Mouse (Mus musculus): ENCODE data around the gene Zbtb42. TPM values are rescaled to one million over a fixed set of nuclear protein-coding genes. Genes with fewer than 3 reads are reported as not detected.

Gene Zbtb42
- polyA plus RNA-seq, 1 experiment from 2014 or later = 3.9 TPM

DNA sequence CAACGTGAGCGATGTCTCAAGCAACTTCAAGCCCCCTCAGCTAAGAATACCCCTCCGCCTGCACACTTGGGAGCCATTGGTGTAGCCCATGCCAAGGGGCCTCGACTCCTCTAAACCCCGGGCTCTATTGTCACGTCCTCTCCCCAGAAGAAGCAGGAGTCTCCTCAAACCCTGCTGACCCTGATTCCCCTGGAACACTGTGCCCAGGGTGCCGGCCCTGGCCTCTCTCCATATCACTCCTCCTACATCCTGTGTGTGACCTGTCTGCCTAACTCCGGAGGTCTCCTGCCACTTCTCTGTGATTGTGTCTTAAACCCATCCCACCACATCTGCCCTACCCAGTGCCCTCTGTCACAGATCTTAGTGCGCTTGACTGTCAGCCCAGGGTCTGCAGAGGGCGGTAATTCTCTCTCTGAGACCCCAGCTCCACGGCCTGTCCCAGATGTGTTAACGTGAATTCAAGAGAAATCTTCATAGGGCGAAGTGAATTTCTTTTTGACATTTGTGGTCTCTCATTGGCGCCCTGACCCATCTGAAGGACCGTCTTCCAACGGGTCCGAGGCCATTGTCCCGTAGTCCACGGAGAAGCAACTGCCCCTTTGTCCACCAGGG, 579 bp upstream of the Zbtb42 start:
- no peaks in the 10 kb centered on the region for H3K9me3 ChIP-seq
- no peak for DNase-seq (ENCODE audit: low spot score)
- WGBS = 15% methylated on average over 19 of the region's 19 CpGs
- H3K4me1 ChIP-seq = peaks cover 46% of the 10 kb centered on the region
- peaks cover 20% of the 10 kb centered on the region for H3K36me3 ChIP-seq
- peaks cover 59% of the 10 kb centered on the region for H3K27me3 ChIP-seq (ENCODE audit: insufficient read depth, poor library complexity, severe bottlenecking)
- peak overlapping the region; percentile 78 for H3K4me3 ChIP-seq
- H3K27ac ChIP-seq = peak overlapping the region; percentile 89

DNA sequence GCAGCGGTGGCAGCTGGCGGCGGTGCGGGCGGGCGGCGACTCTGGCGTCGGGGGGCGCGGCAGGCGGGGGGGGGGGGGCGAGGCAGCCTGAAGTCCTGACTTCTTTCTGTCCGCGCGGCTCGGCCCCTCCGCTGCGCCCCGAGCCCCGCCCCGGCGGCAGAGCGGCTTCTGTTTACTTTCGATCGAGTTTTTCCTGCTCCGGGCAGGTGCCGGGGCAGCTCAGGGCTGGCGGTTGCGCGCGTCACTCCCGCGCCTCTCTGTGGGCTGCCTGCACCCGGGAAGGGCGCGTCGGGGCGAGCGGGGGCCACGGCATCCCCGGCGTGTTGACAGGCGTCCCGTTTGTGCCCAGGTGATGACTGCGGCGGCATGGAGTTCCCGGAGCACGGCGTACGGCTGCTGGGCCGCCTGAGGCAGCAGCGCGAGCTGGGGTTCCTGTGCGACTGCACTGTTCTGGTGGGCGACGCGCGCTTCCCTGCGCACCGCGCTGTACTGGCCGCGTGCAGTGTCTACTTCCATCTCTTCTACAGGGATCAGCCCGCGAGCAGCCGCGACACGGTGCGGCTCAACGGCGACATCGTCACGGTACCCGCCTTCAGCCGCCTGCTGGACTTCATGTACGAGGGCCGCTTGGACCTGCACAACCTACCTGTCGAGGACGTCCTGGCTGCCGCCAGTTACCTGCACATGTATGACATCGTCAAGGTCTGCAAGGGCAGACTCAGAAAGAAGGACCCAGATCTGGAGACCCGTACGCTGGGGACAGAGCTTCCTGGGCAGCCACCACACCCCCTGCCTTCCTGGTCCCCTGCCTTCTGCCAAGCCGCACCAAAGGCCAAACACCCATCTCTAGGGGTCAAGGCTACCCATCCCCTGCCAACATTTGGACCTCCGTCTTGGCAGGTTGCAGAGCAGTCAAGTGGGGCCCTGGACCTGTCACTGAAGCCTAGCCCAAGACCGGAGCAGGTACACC, 684 bp downstream of the Zbtb42 start:
- Histone ChIP-seq H3K4me1 (peaks cover 48% of the 10 kb centered on the region), H3K27ac (peak overlapping the region; percentile 89), H3K4me3 (peak overlapping the region; percentile 78), H3K27me3 (ENCODE audit: insufficient read depth, poor library complexity, severe bottlenecking) (peaks cover 71% of the 10 kb centered on the region), H3K36me3 (peaks cover 20% of the 10 kb centered on the region), H3K9me3 (no peaks in the 10 kb centered on the region)
- WGBS = 4% methylated on average over 86 of the region's 87 CpGs
- DNase-seq (ENCODE audit: low spot score) = no peak

DNA sequence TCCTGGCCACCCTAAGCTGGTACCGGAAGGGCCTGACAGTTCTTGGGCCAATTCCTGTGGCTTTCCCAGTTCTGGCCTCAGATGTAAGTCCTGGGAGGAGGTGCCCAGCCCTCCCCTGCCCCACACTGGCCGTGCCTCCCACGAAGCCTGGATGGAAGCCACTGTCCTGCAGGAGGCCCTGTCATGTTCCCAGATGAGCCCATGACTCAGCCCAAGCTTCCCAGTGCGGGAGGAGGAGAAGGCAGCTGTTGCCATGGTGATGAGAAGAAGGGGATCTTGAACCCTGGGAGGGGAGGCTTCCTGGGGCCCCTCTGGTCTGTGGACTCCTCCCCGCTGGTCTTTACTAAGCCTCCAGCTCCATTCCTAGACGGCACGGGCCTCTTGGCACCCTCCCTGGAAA, 4.7 kb downstream of the Zbtb42 start:
- H3K27ac ChIP-seq = no peak overlapping the region
- H3K9me3 ChIP-seq = no peaks in the 10 kb centered on the region
- peaks cover 22% of the 10 kb centered on the region for H3K4me1 ChIP-seq
- peaks cover 20% of the 10 kb centered on the region for H3K36me3 ChIP-seq
- WGBS = 66% methylated on average over 7 of the region's 7 CpGs
- peaks cover 64% of the 10 kb centered on the region for H3K27me3 ChIP-seq (ENCODE audit: insufficient read depth, poor library complexity, severe bottlenecking)
- no peak overlapping the region for H3K4me3 ChIP-seq
- DNase-seq (ENCODE audit: low spot score) = no peak

DNA sequence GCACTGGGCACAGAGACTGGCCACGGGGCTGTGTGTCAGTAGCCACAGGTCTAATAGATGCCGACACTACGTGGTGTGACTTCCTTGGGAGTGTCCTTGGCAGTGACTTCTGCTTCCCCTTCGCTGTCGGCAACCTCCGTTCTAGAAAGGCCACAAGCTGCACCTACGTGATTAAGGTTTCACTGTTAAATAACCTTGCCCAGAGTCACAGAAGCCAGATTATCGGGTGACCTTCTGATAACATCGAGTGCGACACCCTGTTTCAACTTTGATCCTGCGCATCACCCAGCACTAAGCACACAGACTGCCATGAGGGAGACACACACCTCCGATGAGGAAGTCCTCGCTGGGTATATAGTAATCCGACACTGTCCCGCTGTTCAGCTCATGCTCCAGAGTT, 9.8 kb downstream of the Zbtb42 start:
- Histone ChIP-seq H3K27me3 (ENCODE audit: insufficient read depth, poor library complexity, severe bottlenecking) (peaks cover 25% of the 10 kb centered on the region; the same call in 1 of the 2 replicates), H3K36me3 (no peaks in the 10 kb centered on the region; the same call in 1 of the 2 replicates), H3K27ac (no peak overlapping the region), H3K4me1 (peaks cover 22% of the 10 kb centered on the region), H3K9me3 (no peaks in the 10 kb centered on the region), H3K4me3 (no peak overlapping the region)
- 52% methylated on average over 15 of the region's 15 CpGs for WGBS
- no peak for DNase-seq (ENCODE audit: low spot score)

DNA sequence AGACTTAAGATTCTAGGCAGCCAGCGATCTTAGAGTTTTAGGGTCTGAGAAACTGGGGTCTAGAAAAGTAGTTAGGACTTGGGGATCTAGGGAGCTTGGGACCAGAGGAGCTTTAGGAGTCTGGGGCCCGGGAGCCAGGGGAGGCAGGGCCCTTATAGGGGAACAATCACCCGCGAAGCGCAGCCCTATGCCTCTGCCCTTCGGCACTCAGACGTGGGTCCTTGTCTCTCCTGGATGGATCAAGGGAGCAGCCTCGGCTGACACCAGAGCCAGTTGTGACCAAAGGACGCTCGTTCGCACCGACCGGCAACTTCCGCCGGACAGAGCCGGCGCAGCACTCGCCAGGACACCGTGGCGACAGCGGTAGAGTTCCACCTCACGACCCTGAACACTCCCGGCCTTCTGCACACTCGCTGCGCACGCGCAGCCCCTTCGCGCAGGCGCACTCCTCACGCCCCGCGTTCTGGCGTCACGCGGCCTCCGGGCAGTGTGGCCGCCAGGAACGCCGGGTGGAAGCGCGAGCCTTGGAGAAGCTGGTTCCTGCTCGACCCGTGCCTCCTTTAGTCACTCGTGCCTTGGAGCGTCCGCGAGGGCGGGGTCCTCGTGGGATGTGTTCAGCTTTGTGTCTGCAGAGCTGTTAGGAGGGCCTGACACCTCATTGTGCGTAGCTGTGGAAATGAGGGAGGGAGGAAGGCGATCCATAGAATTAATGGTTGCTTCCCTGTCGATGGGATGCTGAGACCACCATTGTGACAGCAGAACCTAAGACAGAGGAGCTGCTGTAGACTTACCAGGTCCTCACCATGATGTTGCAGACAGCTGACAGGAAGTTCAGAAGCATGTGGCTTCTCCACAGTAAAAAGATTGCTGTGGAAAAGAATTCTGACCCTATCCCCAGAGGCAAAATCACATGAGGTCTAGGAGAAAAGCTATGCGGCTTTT, 14.8 kb downstream of the Zbtb42 start:
- Histone ChIP-seq H3K4me3 (peak overlapping the region; percentile 72), H3K9me3 (no peaks in the 10 kb centered on the region), H3K27me3 (ENCODE audit: insufficient read depth, poor library complexity, severe bottlenecking) (peaks cover 20% of the 10 kb centered on the region), H3K27ac (peak overlapping the region; percentile 96), H3K4me1 (peaks cover 24% of the 10 kb centered on the region), H3K36me3 (no peaks in the 10 kb centered on the region)
- DNase-seq (ENCODE audit: low spot score) = peak; percentile 97
- WGBS = 4% methylated on average over 54 of the region's 54 CpGs

DNA sequence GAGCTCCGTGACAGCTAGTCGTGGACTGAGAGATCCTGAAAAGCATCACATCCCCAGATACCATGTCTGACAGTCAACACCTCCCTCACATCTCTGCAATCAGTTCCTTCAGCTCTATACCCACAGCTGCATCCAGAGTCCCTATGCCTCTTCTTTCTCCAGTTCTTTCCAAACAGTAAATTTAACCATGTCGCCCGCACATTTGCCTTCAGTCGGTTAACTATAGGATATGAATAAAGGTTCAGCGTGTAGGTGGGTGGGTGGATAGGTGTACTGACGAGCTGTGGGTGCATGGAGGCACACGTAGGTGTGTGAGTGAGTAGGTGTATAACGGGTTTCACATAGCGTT, 15.5 kb downstream of the Zbtb42 start:
- H3K4me1 ChIP-seq = peaks cover 19% of the 10 kb centered on the region
- H3K9me3 ChIP-seq = no peaks in the 10 kb centered on the region
- H3K36me3 ChIP-seq = no peaks in the 10 kb centered on the region
- H3K27ac ChIP-seq = peak overlapping the region; percentile 96
- H3K4me3 ChIP-seq = peak overlapping the region; percentile 72
- WGBS = 85% methylated on average over 10 of the region's 10 CpGs
- H3K27me3 ChIP-seq (ENCODE audit: insufficient read depth, poor library complexity, severe bottlenecking) = peaks cover 21% of the 10 kb centered on the region
- no peak for DNase-seq (ENCODE audit: low spot score)

DNA sequence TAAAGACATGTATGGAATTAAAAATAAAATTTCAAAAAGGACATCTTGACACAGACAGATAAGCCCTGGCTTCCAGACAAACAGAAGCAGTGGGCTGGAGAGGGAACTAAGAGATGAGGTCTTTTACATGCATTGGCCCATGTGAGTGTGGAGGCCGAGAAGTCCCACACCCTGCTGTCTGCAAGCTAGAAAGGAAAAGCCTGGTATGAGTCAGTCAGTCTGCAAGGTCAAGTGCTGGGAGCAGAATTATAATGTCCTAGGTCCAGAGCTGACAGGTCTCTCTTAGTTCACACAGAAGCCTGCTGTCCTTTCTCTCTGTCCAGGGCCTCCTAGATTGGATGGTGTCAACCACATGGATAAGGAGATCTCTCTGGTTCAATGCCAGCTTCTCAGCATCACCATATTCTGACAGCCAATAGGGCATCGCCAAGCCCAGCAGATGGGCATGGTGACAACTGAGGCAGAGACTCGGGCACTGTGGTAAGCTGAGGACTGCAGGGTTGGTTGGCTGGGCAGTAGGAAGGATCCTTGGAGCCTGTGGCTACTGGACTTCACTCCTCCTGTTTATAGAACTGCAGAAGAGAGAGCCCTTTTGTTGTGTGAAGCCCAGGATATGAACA, 18.3 kb downstream of the Zbtb42 start:
- Histone ChIP-seq H3K4me1 (peaks cover 29% of the 10 kb centered on the region), H3K36me3 (no peaks in the 10 kb centered on the region), H3K27me3 (ENCODE audit: insufficient read depth, poor library complexity, severe bottlenecking) (peaks cover 46% of the 10 kb centered on the region), H3K9me3 (no peaks in the 10 kb centered on the region), H3K27ac (no peak overlapping the region), H3K4me3 (no peak overlapping the region)
- WGBS = 82% methylated on average over 3 of the region's 3 CpGs
- DNase-seq (ENCODE audit: low spot score) = no peak

DNA sequence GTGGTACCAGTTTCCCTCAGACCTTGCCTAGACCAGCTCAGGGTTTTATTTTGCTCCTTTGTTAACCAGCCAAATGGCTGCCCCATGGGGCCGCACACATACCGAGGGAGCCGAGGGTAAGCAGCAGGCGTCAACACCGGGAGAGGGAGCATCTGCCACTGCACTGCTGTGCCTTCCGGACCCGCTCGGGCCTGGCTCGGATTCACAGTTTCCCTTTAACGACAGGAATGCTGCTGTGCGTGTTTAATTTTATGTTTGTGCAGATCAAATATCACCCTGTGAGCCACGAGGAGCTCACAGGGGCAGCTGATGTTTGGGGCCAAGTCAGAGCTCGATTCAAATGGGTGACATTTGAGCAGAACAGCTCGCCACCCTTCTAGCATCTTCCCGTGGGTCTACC, 21.9 kb downstream of the Zbtb42 start:
- 11% methylated on average over 15 of the region's 15 CpGs for WGBS
- peak overlapping the region; percentile 36 for H3K4me3 ChIP-seq
- DNase-seq (ENCODE audit: low spot score) = no peak
- H3K27ac ChIP-seq = peak overlapping the region; percentile 45
- peaks cover 61% of the 10 kb centered on the region for H3K27me3 ChIP-seq (ENCODE audit: insufficient read depth, poor library complexity, severe bottlenecking)
- H3K4me1 ChIP-seq = peaks cover 9% of the 10 kb centered on the region
- no peaks in the 10 kb centered on the region for H3K9me3 ChIP-seq
- no peaks in the 10 kb centered on the region for H3K36me3 ChIP-seq

DNA sequence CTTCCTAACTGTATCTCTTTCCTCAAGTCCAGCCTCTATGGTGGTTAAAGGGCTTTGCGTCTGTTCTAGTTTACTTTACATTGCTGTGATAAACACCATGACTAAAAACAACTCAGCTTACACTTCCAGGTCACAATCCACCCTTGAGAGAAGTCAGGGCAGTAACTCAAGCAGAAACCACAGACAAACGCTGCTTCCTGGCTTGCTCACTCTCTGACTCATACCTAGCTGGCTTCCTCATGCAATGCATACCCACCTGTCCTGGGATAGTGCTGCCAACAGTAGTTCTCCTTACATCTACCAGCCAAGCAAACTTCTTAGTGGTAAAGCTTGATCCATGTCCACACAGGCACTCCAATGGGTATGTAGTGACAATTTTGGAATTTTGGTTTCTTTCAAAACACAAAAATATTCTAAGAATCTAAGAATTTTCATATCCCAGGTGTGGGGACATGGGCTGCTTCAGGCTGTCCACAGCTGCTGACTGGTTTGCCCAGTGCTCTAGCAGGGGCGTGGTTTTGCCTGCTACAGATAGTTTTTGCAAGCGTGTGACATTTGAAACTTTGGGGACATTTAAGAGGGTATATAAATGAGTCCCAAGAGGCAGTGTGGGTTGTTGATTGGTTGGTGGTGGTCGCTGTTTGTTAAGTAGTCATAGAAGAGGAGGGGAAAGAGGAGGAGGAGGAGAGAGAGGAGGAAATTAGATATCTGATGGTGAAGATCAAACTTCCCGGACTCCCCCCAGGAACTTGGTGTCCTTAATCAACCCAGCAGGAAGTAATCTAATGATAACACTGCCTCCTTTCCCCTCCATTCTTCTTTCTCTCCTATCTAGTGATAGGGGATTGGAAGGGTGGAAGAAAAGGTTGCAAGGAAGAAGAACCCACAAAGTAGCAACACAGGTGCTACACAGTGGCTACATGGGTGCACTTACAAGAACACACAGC, 24.0 kb downstream of the Zbtb42 start:
- Histone ChIP-seq H3K27me3 (ENCODE audit: insufficient read depth, poor library complexity, severe bottlenecking) (peaks cover 70% of the 10 kb centered on the region), H3K9me3 (no peaks in the 10 kb centered on the region), H3K27ac (no peak overlapping the region), H3K36me3 (no peaks in the 10 kb centered on the region), H3K4me1 (peaks cover 20% of the 10 kb centered on the region), H3K4me3 (no peak overlapping the region)
- no peak for DNase-seq (ENCODE audit: low spot score)
- WGBS = 56% methylated on average over 6 of the region's 6 CpGs

DNA sequence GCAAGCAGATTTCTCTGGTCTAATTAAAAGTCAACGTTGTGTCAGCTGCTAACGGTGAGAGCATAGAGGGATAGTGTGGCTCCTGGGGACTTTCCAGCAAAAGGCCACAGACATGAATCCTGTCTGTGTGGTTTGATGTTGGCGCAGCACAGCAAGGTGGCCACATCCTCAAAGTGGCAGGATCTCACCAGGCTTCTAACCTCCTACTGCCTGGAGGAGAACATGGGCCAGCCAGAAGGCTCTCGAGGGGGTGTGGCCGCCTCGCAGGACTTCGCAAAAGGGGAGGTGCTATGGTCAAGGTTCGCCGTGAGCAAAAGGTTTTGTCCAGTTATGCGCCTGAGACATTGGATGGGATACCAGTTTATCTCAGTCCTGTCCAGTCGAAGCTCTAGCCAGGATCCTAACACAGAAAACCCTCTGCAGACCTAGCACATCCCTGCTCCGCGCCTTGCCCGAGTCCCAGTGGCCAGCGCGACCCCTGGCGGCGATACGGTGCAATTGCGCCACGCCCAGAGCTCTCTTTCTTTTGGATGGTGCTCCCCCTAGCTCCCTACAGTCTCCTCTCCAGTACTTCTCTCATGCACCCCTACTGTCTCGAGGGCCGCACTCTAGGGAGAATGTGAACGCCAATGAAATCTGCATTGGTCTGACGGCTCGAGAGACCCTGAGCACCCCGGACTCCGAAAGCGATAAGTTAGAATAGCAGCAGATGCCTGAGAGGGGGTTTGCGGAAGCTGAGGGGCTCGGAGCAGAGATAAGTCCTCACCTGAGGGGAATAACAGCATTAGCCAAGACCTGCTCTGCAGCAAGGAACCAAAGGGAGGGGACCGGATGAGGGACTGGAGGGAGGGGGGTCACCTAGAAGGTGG, 28.3 kb downstream of the Zbtb42 start:
- peak; percentile 92 for DNase-seq (ENCODE audit: low spot score)
- H3K4me1 ChIP-seq = peaks cover 16% of the 10 kb centered on the region
- WGBS = 12% methylated on average over 32 of the region's 32 CpGs
- no peaks in the 10 kb centered on the region for H3K36me3 ChIP-seq
- peak overlapping the region; percentile 44 for H3K4me3 ChIP-seq
- no peaks in the 10 kb centered on the region for H3K9me3 ChIP-seq
- H3K27ac ChIP-seq = no peak overlapping the region
- peaks cover 51% of the 10 kb centered on the region for H3K27me3 ChIP-seq (ENCODE audit: insufficient read depth, poor library complexity, severe bottlenecking)

DNA sequence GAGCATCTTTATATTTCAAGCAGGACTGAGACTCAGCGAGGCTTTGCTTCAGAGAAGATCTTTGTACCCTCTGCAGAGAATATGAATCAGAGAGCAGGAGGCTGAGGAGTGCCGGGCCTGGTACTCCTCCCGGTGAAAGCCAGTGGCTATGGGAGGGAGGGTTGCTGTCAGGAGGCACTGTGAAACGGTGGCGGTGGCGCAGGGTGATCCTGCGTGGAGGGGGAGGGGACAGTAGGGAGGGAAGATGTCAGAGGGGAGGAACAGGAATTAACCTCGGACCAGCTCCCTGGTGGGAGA, 28.9 kb downstream of the Zbtb42 start:
- WGBS = 14% methylated on average over 8 of the region's 8 CpGs
- H3K27ac ChIP-seq = no peak overlapping the region
- H3K36me3 ChIP-seq = no peaks in the 10 kb centered on the region
- H3K4me1 ChIP-seq = peaks cover 16% of the 10 kb centered on the region
- H3K4me3 ChIP-seq = peak overlapping the region; percentile 44; the same call in 1 of the 2 replicates
- no peaks in the 10 kb centered on the region for H3K9me3 ChIP-seq
- no peak for DNase-seq (ENCODE audit: low spot score)
- H3K27me3 ChIP-seq (ENCODE audit: insufficient read depth, poor library complexity, severe bottlenecking) = peaks cover 45% of the 10 kb centered on the region

Measured in heart, embryonic 10.5 days (tissue).